Mouse (Mus musculus) gastrocnemius, adult 2 months (tissue): ENCODE results near the gene Odf2l. TPM values are rescaled to one million over a fixed set of nuclear protein-coding genes. Genes with fewer than 3 reads are reported as not detected.

Source experiments
- DNase-seq: peaks from one replicate; pipeline ENCODE4 v3.0.0; 2022
- H3K27ac ChIP-seq: fragments of 200-600 bp; 2 replicates; pipeline ENCODE4 v1.8.1; 2022; ENCODE audit warnings: mild to moderate bottlenecking
- H3K4me3 ChIP-seq: fragments of 200-600 bp; 2 replicates; pipeline ENCODE4 v1.8.1; 2022; ENCODE audit warnings: mild to moderate bottlenecking, moderate library complexity
- CTCF ChIP-seq: fragments of 200-600 bp; IDR thresholded peaks from 2 replicates; pipeline ENCODE4 v1.8.1; 2022; ENCODE audit warnings: antibody characterized with exemption, mild to moderate bottlenecking, moderate library complexity
- intact Hi-C: fragments of 180-260 bp; cut with DNase I; formaldehyde crosslinking; loops from one replicate; pipeline ENCODE4 v1.15.1; 2025
- total RNA-seq, 2 experiments: library from RNA; stranded (reverse); gene quantifications; 2 replicates each; pipeline ENCODE4 v1.2.3; 2021

Odf2l gene
- total RNA-seq, 2 experiments from 2014 or later: 7.1 to 9.9 TPM

DNA sequence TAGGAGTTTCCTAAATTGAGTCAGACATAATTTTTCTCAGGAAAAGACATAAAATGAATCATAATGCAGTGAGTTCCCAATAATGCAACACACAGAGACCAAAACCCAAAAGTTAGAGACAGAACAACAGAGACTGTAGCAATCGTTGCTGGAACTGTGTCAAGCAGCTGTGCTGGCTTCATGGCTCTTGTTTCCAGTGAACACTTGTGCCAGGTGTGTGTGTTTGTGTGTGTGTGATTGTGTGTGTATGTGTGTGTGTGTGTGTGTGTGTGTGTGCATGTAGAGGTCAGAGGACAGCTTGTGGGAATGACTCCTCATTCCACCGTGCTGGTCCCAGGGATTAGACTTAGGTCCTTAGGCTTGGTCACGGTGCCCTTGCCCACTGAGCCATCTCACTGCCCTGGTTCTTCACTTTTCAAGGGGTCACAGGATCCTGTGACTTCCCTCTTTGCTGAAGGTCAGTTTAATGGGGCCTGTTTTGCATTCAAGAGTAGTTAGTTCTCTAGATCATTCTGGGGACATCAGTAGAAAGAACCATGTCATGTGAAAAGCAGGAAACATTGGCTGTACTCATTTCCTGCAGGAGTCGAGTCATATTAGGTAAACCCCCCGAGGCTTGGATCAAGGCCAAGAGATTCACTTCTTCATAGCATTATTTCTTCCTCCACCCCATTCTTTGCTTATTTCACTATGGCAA is 13.2 kb upstream of the Odf2l start:
- intact Hi-C loops: no loop called here
- peak overlapping the region; percentile 51 for H3K27ac ChIP-seq
- no peak for DNase-seq
- H3K4me3 ChIP-seq: no peak overlapping the region
- TF ChIP-seq CTCF: no peak

DNA sequence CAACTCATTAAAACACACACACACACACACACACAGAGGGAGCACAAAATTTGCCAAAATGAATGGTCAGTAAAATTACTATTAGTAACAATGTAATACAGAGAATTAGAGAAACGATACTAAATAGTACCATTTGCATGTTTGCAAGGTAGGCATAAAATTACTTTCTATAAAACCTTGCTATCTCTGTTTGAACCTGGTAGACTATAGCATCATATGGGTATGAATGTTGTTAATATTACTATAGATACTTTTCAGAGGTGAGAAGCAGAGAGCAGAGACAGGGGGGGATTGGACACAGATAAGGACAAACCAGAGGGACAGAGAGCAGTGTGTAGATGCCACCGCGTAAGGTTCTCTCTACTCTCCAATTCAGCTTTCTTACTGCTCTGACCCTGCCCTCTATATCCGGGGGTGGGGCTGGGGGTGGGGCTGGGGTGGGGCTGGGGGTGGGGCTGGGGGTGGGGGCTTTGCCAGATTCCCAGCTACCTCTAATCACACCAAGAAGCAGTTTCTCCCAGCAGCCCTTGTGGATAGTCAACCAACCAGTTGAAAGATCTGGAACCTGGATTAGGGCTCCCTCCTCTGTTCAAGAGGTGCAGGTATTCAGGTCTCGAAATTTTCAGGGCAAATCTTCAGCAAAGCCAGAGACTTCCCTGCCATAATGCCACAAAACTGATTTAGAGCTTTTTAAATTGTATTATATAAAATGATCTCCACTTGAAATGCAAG is 12.4 kb upstream of the Odf2l start:
- peak; percentile 34; the same call in 1 of the 2 replicates for TF ChIP-seq CTCF
- no peak overlapping the region for H3K4me3 ChIP-seq
- DNase-seq: no peak
- H3K27ac ChIP-seq: 0 out of 2 replicates have a peak overlapping the region, but pooled peaks have one; percentile 51
- intact Hi-C loops: no loop called here

DNA sequence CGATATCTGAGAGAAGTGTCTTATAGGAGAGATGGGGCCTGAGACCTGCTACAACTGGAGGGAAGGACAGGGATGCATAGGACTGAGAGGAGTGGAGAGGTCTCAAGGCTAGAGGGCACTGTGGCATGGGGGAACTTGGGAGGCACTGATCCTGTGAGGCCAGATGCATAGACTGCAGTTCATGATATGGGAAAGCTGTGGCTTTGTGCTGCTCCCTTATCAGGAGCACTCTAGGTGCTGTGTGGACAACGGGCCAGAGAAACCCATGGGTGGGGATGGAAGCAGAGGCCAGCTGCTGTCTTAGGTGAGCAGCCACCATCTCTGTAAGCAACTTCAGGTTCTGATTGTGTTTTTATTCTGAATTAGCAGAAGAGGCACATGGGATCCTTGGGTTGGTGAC is 3.2 kb upstream of the Odf2l start:
- DNase-seq: no peak
- Histone ChIP-seq H3K27ac (no peak overlapping the region), H3K4me3 (no peak overlapping the region)
- intact Hi-C loops: no loop called here
- no peak for TF ChIP-seq CTCF

DNA sequence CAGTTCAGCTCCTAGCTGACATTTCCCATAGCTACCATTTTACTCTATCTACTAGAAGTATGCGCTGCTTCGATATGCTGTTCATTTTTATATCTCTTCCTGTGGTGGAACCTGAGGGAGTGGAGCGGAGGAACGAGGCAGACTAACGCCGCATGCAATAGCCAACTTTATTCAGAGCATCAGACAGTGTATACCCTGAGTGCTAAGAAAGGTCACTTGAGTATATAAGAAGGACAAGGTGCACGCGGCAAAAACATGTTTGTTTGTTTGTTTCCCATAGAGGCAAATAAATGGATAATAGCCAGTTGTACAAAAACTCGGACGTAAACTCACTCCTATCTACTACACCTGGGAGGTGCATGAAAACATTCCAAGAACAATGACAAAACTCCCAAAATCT is 751 bp upstream of the Odf2l start:
- H3K27ac ChIP-seq: peak overlapping the region; percentile 98
- intact Hi-C loops: no loop called here
- TF ChIP-seq CTCF: no peak
- DNase-seq: no peak
- H3K4me3 ChIP-seq: peak overlapping the region; percentile 90

DNA sequence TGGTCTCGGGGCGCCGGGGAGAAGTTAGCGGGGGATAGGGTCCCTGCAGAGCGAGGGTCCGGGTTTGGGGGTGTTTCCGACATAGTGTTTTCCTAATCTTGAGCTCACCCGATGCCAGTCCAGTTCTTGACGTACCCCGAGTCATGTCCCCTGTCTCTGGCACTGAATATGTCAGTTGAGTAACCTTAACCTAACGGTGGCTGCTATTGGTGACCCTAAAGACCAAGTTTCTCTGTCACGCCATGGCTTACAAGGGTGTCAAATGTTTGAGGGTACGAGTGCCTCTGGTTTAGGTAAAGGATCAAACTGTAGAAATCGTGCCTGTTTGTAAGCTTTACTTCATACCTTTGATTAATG is 592 bp downstream of the Odf2l start:
- Histone ChIP-seq H3K4me3 (peak overlapping the region; percentile 90), H3K27ac (peak overlapping the region; percentile 98)
- intact Hi-C loops: no loop called here
- DNase-seq: no peak
- TF ChIP-seq CTCF: no peak

DNA sequence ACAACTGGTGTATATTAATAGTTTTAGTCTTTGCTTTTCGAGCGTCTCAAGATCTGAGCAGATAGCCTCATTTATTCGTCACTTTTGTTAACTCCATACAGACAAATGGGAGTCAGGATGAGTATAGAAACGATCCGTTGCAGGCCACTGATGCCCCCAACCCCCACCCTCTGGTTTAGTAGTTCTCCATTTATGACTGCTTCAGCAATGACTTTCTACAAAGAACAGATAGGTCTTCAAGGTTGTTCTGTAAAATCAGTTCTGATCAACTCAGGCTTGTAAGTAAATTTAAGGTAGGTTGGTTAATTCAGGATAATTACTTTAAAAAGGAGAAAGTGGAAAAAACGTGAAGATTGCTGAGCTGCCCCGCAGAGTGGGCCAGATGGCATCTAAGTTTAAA is 1.0 kb downstream of the Odf2l start:
- H3K27ac ChIP-seq: peak overlapping the region; percentile 98
- no peak for TF ChIP-seq CTCF
- DNase-seq: no peak
- H3K4me3 ChIP-seq: peak overlapping the region; percentile 90
- intact Hi-C loops: no loop called here

DNA sequence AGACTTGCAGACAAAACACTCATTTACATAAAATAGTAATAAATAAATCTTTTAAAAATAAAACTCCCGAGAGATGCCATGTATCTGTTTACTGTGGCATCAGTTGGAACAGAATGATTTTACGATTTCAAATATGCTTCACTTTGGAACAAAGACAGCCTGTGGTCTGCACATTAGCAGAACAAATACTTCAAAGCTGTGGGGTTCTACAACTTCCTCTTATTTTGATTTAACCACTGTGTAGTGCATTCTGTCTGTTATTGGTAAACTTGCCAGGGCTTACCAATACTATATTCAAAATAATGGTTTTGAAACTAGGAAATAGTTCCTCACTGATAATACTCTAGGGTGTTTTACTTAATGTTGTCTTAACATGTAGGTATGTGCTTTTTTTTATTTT is 8.2 kb downstream of the Odf2l start:
- no peak overlapping the region for H3K27ac ChIP-seq
- intact Hi-C loops: loop anchor here (10.0 kb wide), 1 partner anchor 302 kb away; no protein-coding TSS in a partner anchor
- H3K4me3 ChIP-seq: no peak overlapping the region
- DNase-seq: no peak
- TF ChIP-seq CTCF: no peak

DNA sequence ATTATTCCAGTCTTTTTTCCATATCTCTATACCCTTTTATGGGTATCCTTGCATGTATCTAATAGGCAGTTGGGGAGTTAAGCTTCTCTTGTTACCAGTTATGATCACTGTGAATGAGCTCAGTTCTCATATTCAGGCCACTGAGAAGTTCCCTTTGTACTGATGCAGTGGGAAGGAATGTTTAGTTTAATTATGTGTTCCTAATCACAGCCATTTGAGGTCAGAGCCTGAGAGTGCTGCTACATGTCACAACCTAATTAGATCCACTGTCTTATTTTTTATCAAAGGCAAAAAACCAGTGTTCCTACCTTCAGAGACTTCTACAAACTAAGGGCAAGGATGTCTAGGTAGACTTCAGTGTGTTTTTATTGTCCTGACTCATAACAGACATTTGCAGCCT is 11.0 kb downstream of the Odf2l start:
- no peak overlapping the region for H3K27ac ChIP-seq
- DNase-seq: no peak
- no peak overlapping the region for H3K4me3 ChIP-seq
- no peak for TF ChIP-seq CTCF
- intact Hi-C loops: loop anchor here (10.0 kb wide), 1 partner anchor 305 kb away; no protein-coding TSS in a partner anchor

DNA sequence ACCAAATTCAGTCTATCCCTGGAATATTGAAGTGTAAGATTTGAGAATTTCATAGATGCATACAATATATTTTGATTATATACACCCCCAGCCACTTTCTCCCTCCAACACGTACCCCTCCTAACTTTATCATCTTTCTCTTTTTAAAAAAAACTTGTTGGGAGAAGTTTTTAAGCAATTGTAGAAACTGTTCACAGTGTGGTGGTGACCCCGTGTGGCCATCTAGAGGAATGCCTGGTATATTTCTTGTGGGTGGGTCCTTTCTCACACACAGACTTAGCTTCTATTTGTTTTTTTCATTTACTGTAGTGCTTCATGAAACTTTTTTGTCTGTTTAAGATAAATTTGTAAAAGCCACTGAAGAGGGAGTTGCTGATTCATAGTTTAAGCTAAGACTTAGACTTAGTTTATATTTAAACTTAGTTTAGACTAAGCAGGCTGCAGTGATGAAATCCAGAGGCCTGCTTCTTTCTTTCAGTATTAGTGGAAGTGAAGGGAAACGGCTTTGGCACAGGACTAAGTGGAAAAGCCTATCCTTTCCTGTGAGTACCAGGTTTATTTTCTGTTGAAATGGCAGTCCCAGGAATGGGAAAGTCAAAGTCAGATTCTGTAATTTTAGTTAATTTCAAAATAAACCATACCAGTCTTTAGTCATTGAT is 13.0 kb downstream of the Odf2l start:
- TF ChIP-seq CTCF: peak; percentile 77
- intact Hi-C loops: no loop called here
- no peak overlapping the region for H3K4me3 ChIP-seq
- H3K27ac ChIP-seq: no peak overlapping the region
- peak; percentile 33 for DNase-seq

DNA sequence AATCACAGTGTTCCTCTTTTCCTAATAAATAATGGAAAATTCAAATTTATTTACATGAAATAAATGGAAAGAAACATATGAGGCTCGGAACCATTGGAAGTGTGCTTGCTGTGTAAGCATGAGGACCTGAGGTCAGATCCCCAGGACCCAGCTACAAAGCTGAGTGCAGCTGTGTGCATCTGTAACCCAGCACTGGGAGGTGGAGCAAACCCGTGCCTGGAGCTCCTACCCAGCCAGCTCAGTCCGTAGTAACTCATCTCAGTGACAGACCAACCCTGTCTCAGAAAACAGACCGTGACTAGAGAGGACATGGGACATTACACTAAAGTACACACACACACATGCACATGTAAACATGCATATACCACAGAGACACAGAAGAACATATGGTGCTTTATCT is 21.8 kb downstream of the Odf2l start:
- DNase-seq: no peak
- intact Hi-C loops: no loop called here
- Histone ChIP-seq H3K4me3 (no peak overlapping the region), H3K27ac (no peak overlapping the region)
- no peak for TF ChIP-seq CTCF

DNA sequence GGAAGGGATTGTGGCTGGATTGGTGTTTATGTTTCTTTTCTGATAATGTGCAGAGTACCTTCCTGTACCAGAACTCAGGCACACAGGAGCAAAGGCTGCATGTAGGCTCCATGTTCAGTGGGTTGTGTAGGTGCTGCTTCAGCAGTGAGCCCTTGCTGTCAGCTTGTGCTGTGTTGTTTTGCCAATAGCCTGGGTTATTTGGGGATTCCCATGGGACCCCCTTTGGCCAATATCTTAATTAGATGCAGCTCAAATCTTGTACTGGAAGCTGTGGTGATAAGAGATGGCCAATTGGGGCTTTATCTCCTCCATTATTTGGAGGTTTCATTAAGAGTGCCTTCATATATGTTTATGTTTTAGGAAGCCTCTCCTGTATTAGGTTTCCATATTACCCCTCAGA is 24.5 kb downstream of the Odf2l start:
- TF ChIP-seq CTCF: no peak
- no peak for DNase-seq
- intact Hi-C loops: no loop called here
- Histone ChIP-seq H3K27ac (no peak overlapping the region), H3K4me3 (no peak overlapping the region)

DNA sequence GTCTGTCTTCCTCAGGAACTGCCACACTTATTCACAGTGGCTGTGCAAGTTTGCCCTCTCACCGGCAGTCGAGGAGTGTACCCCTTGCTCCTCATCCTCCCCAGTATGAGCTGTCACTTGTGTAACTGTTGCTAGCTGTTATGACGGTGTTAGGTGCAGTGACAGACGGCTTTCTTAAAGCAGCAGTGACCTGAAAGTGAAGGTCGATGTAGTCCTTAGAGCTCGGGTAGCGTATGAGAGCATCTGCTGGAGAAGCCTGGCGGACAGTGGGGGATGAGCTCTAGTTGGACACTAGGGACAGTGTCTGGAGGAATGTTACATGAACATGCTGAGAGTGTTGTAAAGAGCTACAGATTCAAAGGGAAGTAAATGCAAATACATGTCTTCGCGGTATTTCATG is 25.5 kb downstream of the Odf2l start:
- no peak overlapping the region for H3K27ac ChIP-seq
- H3K4me3 ChIP-seq: no peak overlapping the region
- intact Hi-C loops: no loop called here
- no peak for DNase-seq
- no peak for TF ChIP-seq CTCF

DNA sequence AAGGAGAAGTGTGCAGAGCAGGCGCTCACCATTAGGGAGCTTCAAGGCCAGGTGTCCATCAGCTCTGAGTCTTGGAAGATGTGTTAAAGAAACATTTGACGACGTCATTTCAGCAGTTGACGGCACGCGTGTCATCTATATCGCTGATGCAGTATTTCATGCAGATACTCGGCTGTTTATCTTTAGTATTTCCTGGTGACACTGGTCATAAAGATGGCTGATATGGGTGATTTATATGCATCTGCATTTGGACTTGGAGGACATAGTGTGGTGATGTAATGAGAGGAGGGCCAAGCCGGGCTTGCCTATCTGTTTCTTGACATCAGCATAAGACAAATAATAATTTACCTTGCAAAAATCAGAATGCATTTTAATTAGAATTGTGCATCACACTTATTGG is 28.5 kb downstream of the Odf2l start:
- intact Hi-C loops: no loop called here
- DNase-seq: no peak
- H3K27ac ChIP-seq: no peak overlapping the region
- TF ChIP-seq CTCF: no peak
- no peak overlapping the region for H3K4me3 ChIP-seq
